Mouse (Mus musculus) cerebral cortex, adult 2 months (tissue): Measurements from ENCODE around the gene Cadm4.

ENCODE experiments used
- whole genome bisulfite sequencing: fragments of 180-500 bp; shearing (Covaris S2); methylation state at CpG from one replicate; pipeline ENCODE4 v1.1.7; 2018; 5-methylcytosine and 5-hydroxymethylcytosine counted together

Cadm4 gene

GRCm38 (mm10) chr7:24466835-24467234 is 15.0 kb upstream of the Cadm4 start:
- 86% methylated on average over 6 of the region's 6 CpGs for WGBS

- 84% methylated on average over 5 of the region's 5 CpGs for WGBS
These were observed 13.9 kb upstream of the Cadm4 start for GRCm38 (mm10) chr7:24467886-24468285.

- WGBS = 83% methylated on average over 3 of the region's 3 CpGs
These were observed 12.7 kb upstream of the Cadm4 start for GRCm38 (mm10) chr7:24469126-24469525.

- WGBS = 89% methylated on average over 7 of the region's 7 CpGs
These were observed 11.5 kb upstream of the Cadm4 start for GRCm38 (mm10) chr7:24470356-24470755.

- WGBS = 56% methylated on average over 6 of the region's 6 CpGs
These were observed 9.4 kb upstream of the Cadm4 start for GRCm38 (mm10) chr7:24472442-24472841.

GRCm38 (mm10) chr7:24472937-24473336 is 8.9 kb upstream of the Cadm4 start:
- WGBS = 66% methylated on average over 7 of the region's 7 CpGs

GRCm38 (mm10) chr7:24473913-24474529 is 7.8 kb upstream of the Cadm4 start:
- WGBS = 32% methylated on average over 10 of the region's 10 CpGs

- 24% methylated on average over 21 of the region's 21 CpGs for WGBS
These were observed 6.9 kb upstream of the Cadm4 start for GRCm38 (mm10) chr7:24474811-24475506.

GRCm38 (mm10) chr7:24476338-24476737 is 5.5 kb upstream of the Cadm4 start:
- 59% methylated on average over 8 of the region's 8 CpGs for WGBS

GRCm38 (mm10) chr7:24476856-24477255 is 5.0 kb upstream of the Cadm4 start:
- 53% methylated on average over 7 of the region's 7 CpGs for WGBS

GRCm38 (mm10) chr7:24478911-24479310 is 2.9 kb upstream of the Cadm4 start:
- 91% methylated on average over 5 of the region's 5 CpGs for WGBS

- 80% methylated on average over 2 of the region's 2 CpGs for WGBS
These were observed 2.1 kb upstream of the Cadm4 start for GRCm38 (mm10) chr7:24479685-24480084.

- 31% methylated on average over 18 of the region's 18 CpGs for WGBS
These were observed 1.5 kb upstream of the Cadm4 start for GRCm38 (mm10) chr7:24480121-24480941.

GRCm38 (mm10) chr7:24480986-24481473 is 793 bp upstream of the Cadm4 start:
- 12% methylated on average over 14 of the region's 14 CpGs for WGBS

GRCm38 (mm10) chr7:24482208-24483020 is 591 bp downstream of the Cadm4 start:
- 2% methylated on average over 31 of the region's 38 CpGs for WGBS

GRCm38 (mm10) chr7:24483291-24483690 is 1.5 kb downstream of the Cadm4 start:
- 34% methylated on average over 6 of the region's 6 CpGs for WGBS

- WGBS = 40% methylated on average over 9 of the region's 9 CpGs
These were observed 3.7 kb downstream of the Cadm4 start for GRCm38 (mm10) chr7:24485481-24485880.

GRCm38 (mm10) chr7:24486654-24487130 is 4.9 kb downstream of the Cadm4 start:
- WGBS = 29% methylated on average over 9 of the region's 9 CpGs

GRCm38 (mm10) chr7:24487403-24487802 is 5.6 kb downstream of the Cadm4 start:
- WGBS = 22% methylated on average over 3 of the region's 3 CpGs

GRCm38 (mm10) chr7:24488303-24488702 is 6.5 kb downstream of the Cadm4 start:
- WGBS = 73% methylated on average over 8 of the region's 8 CpGs

- 46% methylated on average over 43 of the region's 43 CpGs for WGBS
These were observed 18.2 kb downstream of the Cadm4 start for GRCm38 (mm10) chr7:24499856-24500577.
